Mouse (Mus musculus) lung, embryonic 14.5 days (tissue): ENCODE data around the gene Adarb2. TPM values are rescaled to one million over a fixed set of nuclear protein-coding genes. Genes with fewer than 3 reads are reported as not detected.

Experiments
- ATAC-seq: fragments of 200-750 bp; cut with Nextera tagmentation; 2 replicates; pipeline ENCODE4 v1.8.0; 2017; ENCODE audit warnings: mild to moderate bottlenecking, moderate TSS enrichment, moderate library complexity; ENCODE audit not compliant: insufficient read depth
- DNase-seq: peaks from one replicate; pipeline ENCODE4 v3.0.0-alpha.2; 2015
- H3K27ac ChIP-seq: fragments of 300-500 bp; sonication (generic); 2 replicates; pipeline ENCODE4 v1.5.1; 2014; ENCODE audit warnings: low read depth, mild to moderate bottlenecking, moderate library complexity
- H3K27me3 ChIP-seq: fragments of 300-500 bp; sonication (generic); 2 replicates; pipeline ENCODE4 v1.6.1; 2014; ENCODE audit warnings: low read length, control low read depth; ENCODE audit not compliant: insufficient read depth
- H3K36me3 ChIP-seq: fragments of 300-500 bp; sonication (generic); 2 replicates; pipeline ENCODE4 v1.6.1; 2014; ENCODE audit warnings: control low read depth; ENCODE audit not compliant: insufficient read depth
- H3K4me1 ChIP-seq: fragments of 300-500 bp; sonication (generic); 2 replicates; pipeline ENCODE4 v1.6.1; 2014; ENCODE audit warnings: antibody characterized with exemption, control low read depth; ENCODE audit not compliant: insufficient read depth
- H3K4me2 ChIP-seq: fragments of 300-500 bp; sonication (generic); 2 replicates; pipeline ENCODE4 v1.6.1; 2014; ENCODE audit warnings: mild to moderate bottlenecking
- H3K4me3 ChIP-seq: fragments of 300-500 bp; sonication (generic); 2 replicates; pipeline ENCODE4 v1.5.1; 2014; ENCODE audit warnings: low read depth, low read length
- H3K9ac ChIP-seq: fragments of 300-500 bp; sonication (generic); 2 replicates; pipeline ENCODE4 v1.6.1; 2014
- H3K9me3 ChIP-seq: fragments of 300-500 bp; sonication (generic); 2 replicates; pipeline ENCODE4 v1.6.1; 2016; ENCODE audit warnings: low read depth, low read length, control low read depth
- CTCF ChIP-seq: IDR thresholded peaks from 2 replicates; pipeline ENCODE4 v1.5.1; 2016; ENCODE audit warnings: antibody characterized with exemption, low read depth
- WGBS: fragments of 180-500 bp; shearing (Covaris S2); extraction: QIAGEN DNeasy Blood & Tissue Kit; methylation state at CpG from one replicate; pipeline ENCODE4 v1.1.7; 2014; 5-methylcytosine and 5-hydroxymethylcytosine counted together
- polyA plus RNA-seq: library from polyadenylated mRNA; unstranded; fragments of >200 nt; fragmentation: Nextera tagmentation; extraction: Ambion mirVana; gene quantifications from 2 replicates; pipeline ENCODE4 v1.2.1, GENCODE M21; 2014

Gene Adarb2
- polyA plus RNA-seq, 1 experiment from 2014 or later, result 0.24 TPM

- 71% methylated on average over 12 of the region's 12 CpGs for WGBS
- H3K9ac ChIP-seq, result no peak overlapping the region
- H3K27me3 ChIP-seq, result no peaks in the 10 kb centered on the region
- TF ChIP-seq CTCF, result no peak
- no peak for DNase-seq
- no peak for ATAC-seq
- H3K4me3 ChIP-seq, result no peak overlapping the region
- no peaks in the 10 kb centered on the region for H3K9me3 ChIP-seq
- no peak overlapping the region for H3K4me2 ChIP-seq
- H3K27ac ChIP-seq, result no peak overlapping the region
- no peaks in the 10 kb centered on the region for H3K4me1 ChIP-seq
- H3K36me3 ChIP-seq, result no peaks in the 10 kb centered on the region
Observed at GRCm38 (mm10) chr13:8467591-8468366, 265.1 kb downstream of the Adarb2 start.

GRCm38 (mm10) chr13:8476237-8476636 is 273.6 kb downstream of the Adarb2 start:
- no peak for ATAC-seq
- WGBS, result 66% methylated on average over 3 of the region's 3 CpGs
- Histone ChIP-seq H3K9ac (no peak overlapping the region), H3K4me1 (no peaks in the 10 kb centered on the region), H3K27me3 (no peaks in the 10 kb centered on the region), H3K36me3 (no peaks in the 10 kb centered on the region), H3K27ac (no peak overlapping the region), H3K4me3 (no peak overlapping the region), H3K4me2 (no peak overlapping the region), H3K9me3 (no peaks in the 10 kb centered on the region)
- TF ChIP-seq CTCF, result no peak
- no peak for DNase-seq

- Histone ChIP-seq H3K9me3 (no peaks in the 10 kb centered on the region), H3K4me1 (no peaks in the 10 kb centered on the region), H3K27ac (no peak overlapping the region), H3K9ac (no peak overlapping the region), H3K36me3 (no peaks in the 10 kb centered on the region), H3K27me3 (no peaks in the 10 kb centered on the region), H3K4me3 (no peak overlapping the region), H3K4me2 (no peak overlapping the region)
- DNase-seq, result no peak
- no peak for ATAC-seq
- TF ChIP-seq CTCF, result no peak
- 79% methylated on average over 1 of the region's 1 CpGs for WGBS
Observed at GRCm38 (mm10) chr13:8478731-8479130, 276.1 kb downstream of the Adarb2 start.

GRCm38 (mm10) chr13:8479970-8480369 is 277.3 kb downstream of the Adarb2 start:
- ATAC-seq (no peak), DNase-seq (no peak)
- H3K9me3 ChIP-seq, result no peaks in the 10 kb centered on the region
- H3K4me3 ChIP-seq, result no peak overlapping the region
- H3K4me1 ChIP-seq, result no peaks in the 10 kb centered on the region
- H3K27me3 ChIP-seq, result no peaks in the 10 kb centered on the region
- H3K36me3 ChIP-seq, result no peaks in the 10 kb centered on the region
- no peak for TF ChIP-seq CTCF
- H3K9ac ChIP-seq, result no peak overlapping the region
- no peak overlapping the region for H3K4me2 ChIP-seq
- no peak overlapping the region for H3K27ac ChIP-seq

- Histone ChIP-seq H3K36me3 (no peaks in the 10 kb centered on the region), H3K27me3 (no peaks in the 10 kb centered on the region), H3K4me3 (no peak overlapping the region), H3K4me1 (no peaks in the 10 kb centered on the region), H3K4me2 (no peak overlapping the region), H3K9me3 (no peaks in the 10 kb centered on the region), H3K27ac (no peak overlapping the region), H3K9ac (no peak overlapping the region)
- 69% methylated on average over 3 of the region's 3 CpGs for WGBS
- ATAC-seq (no peak), DNase-seq (no peak)
- no peak for TF ChIP-seq CTCF
Observed at GRCm38 (mm10) chr13:8481347-8481746, 278.7 kb downstream of the Adarb2 start.

GRCm38 (mm10) chr13:8484592-8485272 is 282.1 kb downstream of the Adarb2 start:
- WGBS, result 38% methylated on average over 4 of the region's 4 CpGs
- peak; percentile 83 for ATAC-seq
- H3K36me3 ChIP-seq, result no peaks in the 10 kb centered on the region
- DNase-seq, result peak; percentile 76
- no peaks in the 10 kb centered on the region for H3K4me1 ChIP-seq
- no peak overlapping the region for H3K4me2 ChIP-seq
- no peak overlapping the region for H3K9ac ChIP-seq
- H3K4me3 ChIP-seq, result no peak overlapping the region
- no peaks in the 10 kb centered on the region for H3K9me3 ChIP-seq
- TF ChIP-seq CTCF, result no peak
- H3K27ac ChIP-seq, result no peak overlapping the region
- H3K27me3 ChIP-seq, result no peaks in the 10 kb centered on the region

GRCm38 (mm10) chr13:8487756-8488434 is 285.2 kb downstream of the Adarb2 start:
- Histone ChIP-seq H3K27ac (no peak overlapping the region), H3K36me3 (no peaks in the 10 kb centered on the region), H3K9ac (no peak overlapping the region), H3K4me3 (no peak overlapping the region), H3K4me2 (no peak overlapping the region), H3K4me1 (no peaks in the 10 kb centered on the region), H3K9me3 (no peaks in the 10 kb centered on the region), H3K27me3 (no peaks in the 10 kb centered on the region)
- 48% methylated on average over 5 of the region's 5 CpGs for WGBS
- peak; percentile 63 for ATAC-seq
- no peak for TF ChIP-seq CTCF
- peak; percentile 47 for DNase-seq
